Mouse (Mus musculus): ENCODE results near the gene Pla2g2e.

DNA sequence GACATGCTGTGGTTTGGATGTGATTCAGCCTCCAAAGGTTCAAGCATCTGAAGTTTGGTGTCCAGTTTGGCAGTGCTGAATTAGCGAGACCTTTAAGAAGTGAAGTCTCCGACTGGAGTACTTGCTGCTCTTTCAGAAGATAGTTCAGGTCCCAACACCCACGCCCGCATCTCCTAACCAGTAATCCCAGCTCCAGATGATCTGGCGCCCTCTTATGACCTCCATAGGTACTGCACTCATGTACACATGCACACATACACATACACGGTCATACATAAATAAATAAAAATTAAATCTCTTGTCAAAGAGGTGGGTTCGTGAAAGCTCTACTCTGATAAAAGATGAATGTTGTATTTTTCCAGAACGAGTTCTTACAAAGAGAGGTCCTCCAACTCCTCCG is 39.5 kb downstream of the Pla2g2e start:
- TF ChIP-seq TAL1 (IDR thresholded peaks at IDR 0.05; ENCODE audit: low read length), result no peak
- TF ChIP-seq GATA1 (IDR thresholded peaks at IDR 0.05; ENCODE audit: low read length), result no peak
